Mouse (Mus musculus) embryonic stem cell, embryonic (primary cell): Measurements from ENCODE around the gene Zfyve19.

ENCODE experiments used
- CTCF ChIA-PET, 4 experiments: fragments of 300-600 bp in 2 of 4; fragments of 350-600 bp in 2 of 4; sonication (Branson Sonifier 250); formaldehyde crosslinking; loops; one replicate each; lab custom pipeline; 2022; ENCODE audit warnings: inconsistent platforms in 2 of 4; lab: Charles Lee
- POLR2A ChIA-PET, 4 experiments: fragments of 300-600 bp in 2 of 4; fragments of 350-600 bp in 2 of 4; sonication (Branson Sonifier 250); formaldehyde crosslinking; loops; one replicate each; lab custom pipeline; 2022; ENCODE audit warnings: antibody characterized with exemption in 4 of 4, inconsistent platforms in 1 of 4; lab: Charles Lee

Gene Zfyve19

DNA sequence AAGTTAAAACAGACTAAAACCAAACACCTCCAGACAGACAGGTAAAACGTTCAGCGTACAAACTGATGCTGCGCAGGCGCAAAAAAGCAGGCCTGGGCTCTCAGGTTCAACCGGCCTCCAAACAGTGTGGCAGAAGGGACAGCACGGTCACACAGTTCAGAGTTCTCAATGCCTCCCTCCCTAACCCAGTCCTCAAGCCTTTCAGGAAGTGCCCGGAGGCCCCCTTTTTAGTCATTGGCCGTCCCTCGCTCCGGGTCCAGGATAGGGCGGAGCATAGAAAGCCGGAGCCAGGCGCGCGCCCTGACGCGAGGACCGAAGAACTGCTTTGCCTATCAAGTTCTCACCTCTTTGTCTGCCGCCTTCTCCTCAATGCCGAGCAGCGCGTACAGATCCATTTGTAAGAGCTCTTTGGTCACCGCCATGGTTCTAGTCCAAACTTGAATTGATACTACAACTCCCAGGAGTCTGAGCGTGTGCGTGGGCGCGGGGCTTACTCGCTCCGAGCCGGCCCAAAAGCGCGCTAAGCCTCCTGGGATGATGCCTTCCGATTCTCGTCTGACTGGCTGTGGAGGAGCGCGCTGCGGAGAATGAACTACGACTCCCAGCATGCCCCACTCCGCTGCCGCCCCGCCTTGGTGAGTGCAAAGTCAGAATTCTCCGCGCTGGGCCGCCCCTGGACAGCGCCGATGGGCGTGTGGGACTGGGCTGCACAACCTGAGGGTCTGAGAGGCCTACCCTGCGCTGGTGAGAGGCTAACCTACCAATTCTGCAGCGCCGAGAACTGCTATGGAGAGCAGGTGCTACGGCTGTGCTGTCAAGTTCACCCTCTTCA, at the start of gene Zfyve19, which contains the start of gene Dnajc17:
Gene Zfyve19 (plus strand): TSS at position 274 of the 832 bp plus-strand sequence.
Gene Dnajc17 (minus strand): TSS at position 452 of the 832 bp plus-strand sequence.
- ChIA-PET POLR2A (interaction anchor here in 2 of 4 experiments (0.6 to 1.6 kb wide), 5 partner anchors 40 to 280 kb away, joined by 3 to 5 read pairs (median 3); partner anchors contain the start of genes Ccdc32 (in 1 of the 2) and Rhov (in 1 of the 2)), CTCF (no interaction called here)

DNA sequence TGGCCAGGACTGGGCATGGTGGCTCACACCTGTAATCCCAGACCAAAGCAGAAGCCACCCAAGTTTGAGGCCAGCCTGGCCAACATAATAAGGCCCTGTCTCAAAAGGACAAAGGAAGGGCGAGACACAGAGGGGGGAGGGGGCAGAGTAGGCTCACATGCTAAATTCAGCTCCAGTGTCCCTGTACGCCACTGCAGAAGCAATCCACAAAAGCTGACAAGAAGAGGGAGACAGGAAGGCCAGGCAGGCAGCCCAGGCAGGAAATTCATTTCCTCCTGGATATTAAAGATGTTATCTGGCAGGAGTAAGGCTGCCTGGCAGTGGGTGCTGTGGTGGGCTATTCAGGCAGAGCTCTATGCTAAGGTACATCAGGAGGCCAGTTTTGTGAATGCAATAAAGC, 47.2 kb upstream of the Zfyve19 start:
- ChIA-PET CTCF (interaction anchor here in 2 of 4 experiments (0.6 to 1.0 kb wide), 2 partner anchors 150 to 177 kb away, joined by 3 to 5 read pairs; no protein-coding TSS in a partner anchor), POLR2A (interaction anchor here (0.5 to 1.2 kb wide), 10 partner anchors 11 to 1400 kb away, joined by 3 to 12 read pairs (median 4); partner anchors contain the start of genes Ino80 (in 1 of the 4) and Vps18 (in 1 of the 4))

DNA sequence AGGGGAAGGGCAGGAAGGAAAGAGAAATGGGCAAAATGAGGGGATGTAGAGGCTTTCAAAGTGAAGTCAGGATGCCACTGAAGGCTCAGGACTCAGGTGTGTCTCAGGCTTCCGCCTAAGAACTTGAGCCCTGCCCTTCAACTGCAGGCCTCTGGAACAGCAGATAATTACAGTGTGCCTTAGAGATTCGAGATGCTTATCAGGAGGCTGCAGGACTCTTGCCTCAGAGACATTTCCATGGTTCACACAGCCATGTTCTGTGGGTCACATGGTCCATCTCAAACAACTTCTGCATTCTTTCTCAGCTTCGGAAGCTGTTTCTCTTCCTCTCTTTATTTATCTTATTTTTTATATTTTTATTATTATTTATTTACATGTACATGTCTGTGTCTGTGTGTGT, 45.3 kb upstream of the Zfyve19 start:
- ChIA-PET CTCF (no interaction called here), POLR2A (interaction anchor here in 1 of 4 experiments (0.6 to 1.1 kb wide), 2 partner anchors 21 to 114 kb away, joined by 5 to 8 read pairs; no protein-coding TSS in a partner anchor)

DNA sequence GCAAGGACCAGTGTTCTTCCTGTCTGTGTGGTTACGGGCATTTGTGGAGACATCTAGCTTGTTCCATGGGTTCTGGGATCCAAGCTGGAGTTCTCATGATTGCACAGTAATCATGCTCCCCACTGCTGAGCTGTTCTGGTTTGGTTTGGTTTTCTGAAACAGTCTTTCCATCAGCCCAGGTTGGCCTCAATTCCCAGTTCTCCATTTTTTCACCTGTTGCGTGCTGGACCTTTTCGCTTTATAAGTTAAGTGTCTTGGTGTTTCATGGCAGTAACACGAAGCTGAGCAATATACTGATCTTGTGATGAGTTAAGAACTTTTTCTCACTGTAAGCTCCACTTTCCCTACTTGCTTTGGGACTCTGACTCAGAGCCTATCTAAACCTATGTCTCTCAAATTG, 44.4 kb upstream of the Zfyve19 start:
- CTCF ChIA-PET = interaction anchor here in 2 of 4 experiments (0.7 kb wide), 2 partner anchors 26 to 39 kb away, joined by 3 read pairs; no protein-coding TSS in a partner anchor
- POLR2A ChIA-PET = interaction anchor here in 2 of 4 experiments (0.6 to 1.3 kb wide), 7 partner anchors 15 to 127 kb away, joined by 3 to 8 read pairs (median 3); no protein-coding TSS in a partner anchor

DNA sequence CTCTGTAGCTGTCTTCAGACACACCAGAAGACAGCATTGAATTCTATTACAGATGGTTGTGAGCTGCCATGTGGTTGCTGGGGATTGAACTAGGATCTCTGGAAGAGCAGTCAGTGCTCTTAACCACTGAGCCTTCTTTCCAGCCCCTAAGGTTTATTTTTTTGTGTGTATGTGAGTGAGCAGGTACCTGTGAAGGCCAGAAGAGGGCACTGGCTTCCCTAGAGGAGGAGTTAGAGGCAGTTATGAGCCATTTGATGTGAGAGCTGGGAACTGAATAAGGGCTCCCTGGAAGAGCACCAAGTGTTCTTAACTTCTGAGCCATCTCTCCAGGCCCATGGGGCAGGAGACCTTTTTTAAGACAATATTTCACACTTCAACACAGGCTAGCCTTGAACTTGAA, 43.0 kb upstream of the Zfyve19 start:
- CTCF ChIA-PET = interaction anchor here in 2 of 4 experiments (0.6 to 3.2 kb wide), 6 partner anchors 8 to 283 kb away, joined by 3 to 10 read pairs (median 3); partner anchors contain the start of gene Rmdn3 (in 1 of the 2)
- POLR2A ChIA-PET = interaction anchor here in 3 of 4 experiments (0.6 to 2.0 kb wide), 8 partner anchors 8 to 312 kb away, joined by 3 to 12 read pairs (median 4); partner anchors contain the start of genes Ino80 (in 1 of the 3) and Rmdn3 (in 1 of the 3)

DNA sequence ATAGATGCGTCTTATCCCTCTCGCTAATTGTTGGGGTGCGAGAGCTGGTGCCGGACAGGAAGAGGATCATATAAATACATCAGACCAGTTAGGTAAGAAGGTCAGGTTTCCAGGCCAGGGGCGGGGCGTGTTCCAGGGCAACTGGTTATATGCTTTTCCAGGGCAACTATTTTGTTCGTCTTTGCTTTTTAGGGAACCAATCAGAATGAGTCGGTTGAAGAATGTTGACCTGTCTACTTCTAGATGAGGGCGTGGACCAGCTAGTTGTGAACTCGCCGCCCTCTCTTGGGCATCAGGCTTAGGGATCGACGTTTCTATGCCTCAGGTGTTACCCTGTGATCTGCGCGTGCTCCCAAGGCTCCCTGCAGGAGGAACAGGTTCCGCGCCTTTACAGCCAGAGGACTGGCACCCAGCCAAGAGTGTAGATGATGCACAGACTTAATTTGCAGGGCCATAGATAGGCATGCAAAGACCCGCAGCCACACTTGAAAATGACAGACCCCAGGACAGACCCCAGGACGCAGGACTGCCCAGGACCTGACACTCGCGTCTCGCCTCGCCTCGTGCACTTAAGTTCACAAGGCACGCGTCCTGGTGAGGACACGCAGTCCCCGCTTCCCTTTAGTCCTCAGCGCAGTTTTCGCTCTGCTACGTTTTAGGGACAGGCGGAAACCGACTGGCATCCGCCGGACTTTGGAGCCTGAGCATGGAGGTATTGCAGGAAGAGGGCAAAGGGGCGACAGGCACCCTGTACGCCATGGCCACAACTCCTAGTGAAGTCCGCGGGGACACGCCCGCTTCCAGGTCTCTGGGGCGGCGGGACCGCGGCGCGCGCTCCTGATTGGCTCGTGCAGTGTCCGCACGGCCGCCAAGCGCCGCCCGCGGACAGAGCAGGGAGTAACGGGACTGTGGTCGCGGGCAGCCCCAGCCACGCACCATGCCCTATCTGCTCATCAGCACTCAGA, 41.2 kb upstream of the Zfyve19 start, which contains the start of gene Gchfr:
Gene Gchfr (plus strand): TSS at position 873 of the 965 bp plus-strand sequence.
- ChIA-PET POLR2A (interaction anchor here in 3 of 4 experiments (0.6 to 2.0 kb wide), 19 partner anchors 8 to 311 kb away, joined by 3 to 12 read pairs (median 4); partner anchors contain the start of genes Ino80 (in 1 of the 3) and Vps18 (in 1 of the 3)), CTCF (interaction anchor here in 3 of 4 experiments (0.6 to 3.2 kb wide), 11 partner anchors 10 to 379 kb away, joined by 3 to 12 read pairs (median 3); partner anchors contain the start of genes Rmdn3 (in 1 of the 3) and Vps18 (in 1 of the 3))

DNA sequence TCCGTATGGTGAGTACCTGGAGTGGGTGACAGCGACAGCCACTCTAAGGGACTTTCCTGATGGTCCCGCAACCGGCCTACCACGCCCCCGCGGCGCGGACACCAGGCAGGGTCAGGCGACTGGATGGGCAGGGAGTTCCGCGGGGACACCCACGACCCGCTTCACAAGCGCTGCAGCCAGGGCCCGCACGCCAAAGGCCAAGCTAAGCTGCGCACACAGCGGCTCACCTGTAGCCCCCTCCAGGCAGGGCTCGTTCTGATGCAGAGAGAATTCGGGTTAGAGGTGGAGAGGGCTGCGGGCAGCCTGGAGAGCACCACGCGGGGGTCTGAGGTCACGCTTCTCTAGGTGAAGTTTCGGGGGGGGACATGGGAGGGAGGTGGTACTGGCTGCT, 40.6 kb upstream of the Zfyve19 start:
- CTCF ChIA-PET = interaction anchor here (0.6 to 3.2 kb wide), 6 partner anchors 21 to 67 kb away, joined by 3 to 12 read pairs (median 7); no protein-coding TSS in a partner anchor
- POLR2A ChIA-PET = interaction anchor here in 3 of 4 experiments (0.6 to 1.0 kb wide), 5 partner anchors 21 to 264 kb away, joined by 3 to 5 read pairs (median 4); partner anchors contain the start of genes Dnajc17 (in 1 of the 3) and Zfyve19 (in 1 of the 3)

DNA sequence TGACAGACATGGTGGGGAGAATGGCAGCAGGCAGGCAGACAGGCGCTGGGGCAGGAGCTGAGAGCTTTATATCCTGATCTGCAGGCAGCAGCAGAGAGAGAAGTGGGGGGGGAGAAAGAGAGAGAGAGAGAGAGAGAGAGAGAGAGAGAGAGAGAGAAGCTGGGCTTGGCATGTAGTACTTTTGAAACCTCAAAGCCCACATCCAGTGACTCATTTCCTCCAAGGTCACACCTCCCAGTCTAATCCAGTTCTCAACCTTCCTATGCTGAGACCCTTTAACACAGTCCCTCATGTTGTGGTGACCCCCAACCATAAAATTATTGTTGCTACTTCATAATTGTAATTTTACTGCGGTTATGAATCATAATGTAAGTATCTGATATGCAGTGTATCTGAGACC, 38.1 kb upstream of the Zfyve19 start:
- POLR2A ChIA-PET = no interaction called here
- CTCF ChIA-PET = interaction anchor here in 1 of 4 experiments (1.0 kb wide), 1 partner anchor 119 kb away, joined by 3 read pairs; no protein-coding TSS in a partner anchor

DNA sequence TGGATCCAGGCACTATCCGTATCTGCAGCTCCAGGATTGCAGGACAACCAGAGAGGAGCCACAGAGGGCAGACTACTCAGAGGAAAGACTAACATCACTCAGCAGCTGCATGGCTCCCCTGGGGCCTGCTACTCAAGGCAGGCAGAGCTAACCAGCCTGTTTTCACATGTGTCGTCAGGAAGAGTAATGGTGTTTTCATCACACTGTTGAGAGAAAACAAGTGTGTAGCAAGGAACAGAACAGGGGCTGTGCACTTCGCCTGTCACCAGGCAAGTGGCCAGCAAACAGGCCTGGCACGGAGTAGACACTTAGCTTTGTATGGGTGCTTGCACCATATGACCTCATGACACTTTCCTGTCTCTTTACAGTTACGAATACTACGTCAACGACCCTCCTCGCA, 36.8 kb upstream of the Zfyve19 start:
- CTCF ChIA-PET = interaction anchor here in 2 of 4 experiments (0.6 to 2.5 kb wide), 3 partner anchors 18 to 685 kb away, joined by 3 to 8 read pairs (median 3); no protein-coding TSS in a partner anchor

DNA sequence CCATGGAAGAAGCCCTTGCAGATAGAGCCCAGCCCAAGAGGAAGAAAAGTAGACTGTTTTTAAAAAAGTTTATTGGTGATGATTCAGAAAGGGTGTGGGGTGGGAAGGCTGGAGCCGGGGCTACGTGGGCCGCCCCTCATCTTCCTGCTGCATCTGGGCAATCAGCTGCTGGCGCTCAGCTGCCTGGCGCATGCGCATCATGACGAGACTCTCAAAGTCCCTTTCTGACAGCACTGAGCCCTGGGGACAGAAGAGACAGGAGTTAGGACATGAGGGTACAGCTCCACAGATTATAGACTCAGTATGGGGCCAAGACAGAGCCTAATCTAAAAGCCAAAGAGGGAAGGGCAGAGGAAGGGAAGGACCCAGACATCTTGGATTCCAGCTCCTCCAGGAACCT, 36.0 kb upstream of the Zfyve19 start:
- ChIA-PET CTCF (interaction anchor here in 3 of 4 experiments (0.5 to 2.5 kb wide), 4 partner anchors 11 to 686 kb away, joined by 3 to 8 read pairs (median 4); no protein-coding TSS in a partner anchor), POLR2A (interaction anchor here in 3 of 4 experiments (0.5 to 2.1 kb wide), 11 partner anchors 9 to 183 kb away, joined by 3 to 8 read pairs (median 4); no protein-coding TSS in a partner anchor)

More for the DNA sequence above, 36.8 kb upstream of the Zfyve19 start:
- POLR2A ChIA-PET = interaction anchor here in 2 of 4 experiments (0.5 to 2.1 kb wide), 8 partner anchors 10 to 184 kb away, joined by 3 to 7 read pairs (median 3); no protein-coding TSS in a partner anchor

DNA sequence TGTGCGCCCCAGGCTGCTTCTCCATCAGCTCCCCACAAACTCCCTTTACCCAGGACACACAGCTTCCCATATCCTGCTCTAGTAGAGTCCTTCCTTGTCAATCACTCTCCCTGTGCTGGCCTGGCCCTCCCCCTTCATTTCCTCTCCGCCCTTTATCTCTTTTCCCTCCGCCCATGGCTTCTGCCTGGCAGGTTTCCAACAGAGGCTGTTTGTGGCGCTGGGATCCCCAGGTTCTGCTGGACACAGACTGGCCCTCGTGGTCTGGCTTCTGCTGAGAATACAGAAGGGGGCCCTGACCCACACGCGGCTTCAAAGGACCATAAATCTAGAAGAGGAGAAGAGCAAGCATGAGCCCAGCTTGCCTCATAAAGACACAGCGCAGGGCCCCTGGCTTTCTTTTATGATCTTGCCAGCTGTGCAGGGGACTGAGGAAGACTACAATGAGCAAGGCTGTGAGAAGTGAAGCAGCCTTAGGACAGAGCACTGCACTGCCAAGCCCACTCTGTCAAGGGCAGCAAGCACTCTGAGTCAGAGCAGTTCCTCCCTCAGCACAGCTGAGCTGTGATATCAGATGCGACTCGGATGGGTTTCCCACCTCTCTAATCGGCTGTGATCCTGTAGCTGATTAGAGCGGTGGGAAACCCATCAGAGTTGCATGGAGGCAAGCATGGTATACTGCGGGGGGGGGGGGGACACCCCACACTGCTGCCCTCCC, 35.4 kb upstream of the Zfyve19 start:
- CTCF ChIA-PET = interaction anchor here in 2 of 4 experiments (1.1 to 2.5 kb wide), 2 partner anchors 11 to 16 kb away, joined by 3 to 8 read pairs; no protein-coding TSS in a partner anchor

DNA sequence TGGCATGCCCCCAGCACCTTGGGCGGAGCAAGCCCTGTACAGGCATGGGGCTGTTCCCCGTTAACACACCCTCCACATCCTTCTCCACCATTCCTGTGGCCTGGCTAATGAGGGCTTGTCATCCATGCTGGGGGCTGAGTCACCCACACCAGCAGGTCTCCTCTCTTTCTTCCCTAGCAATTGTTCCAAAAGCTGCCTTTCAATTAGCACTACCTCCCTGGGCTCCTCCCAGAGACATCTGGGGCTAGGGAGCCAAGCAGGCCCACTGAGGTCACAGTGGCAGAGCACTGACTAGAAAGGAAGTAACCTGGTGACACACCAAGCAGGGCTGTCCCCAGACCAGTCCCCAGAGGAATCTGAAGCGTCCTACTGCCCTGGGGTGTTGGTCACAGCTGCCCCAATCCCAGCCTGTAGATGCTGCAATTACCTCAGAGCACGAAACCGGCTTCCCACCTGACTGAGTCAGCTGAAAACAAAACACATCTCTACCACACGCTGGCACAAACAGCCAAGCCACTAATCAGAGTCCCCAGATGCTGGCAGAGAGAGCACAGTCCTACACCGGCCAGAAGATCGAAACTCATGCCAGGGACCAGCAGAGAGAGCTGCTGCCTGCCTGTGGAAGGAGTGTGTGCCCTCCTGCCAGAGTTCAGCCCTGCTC, 34.3 kb upstream of the Zfyve19 start, which contains the start of gene Gm14137:
Gene Gm14137 (plus strand): TSS at position 519 of the 661 bp plus-strand sequence.
- CTCF ChIA-PET = interaction anchor here in 1 of 4 experiments (1.7 kb wide), 1 partner anchor 16 kb away, joined by 5 read pairs; no protein-coding TSS in a partner anchor
- POLR2A ChIA-PET = interaction anchor here in 1 of 4 experiments (0.6 kb wide), 1 partner anchor 187 kb away, joined by 4 read pairs; no protein-coding TSS in a partner anchor

More for the DNA sequence above, 35.4 kb upstream of the Zfyve19 start:
- POLR2A ChIA-PET = interaction anchor here in 3 of 4 experiments (0.5 to 2.1 kb wide), 11 partner anchors 8 to 198 kb away, joined by 3 to 8 read pairs (median 4); no protein-coding TSS in a partner anchor

DNA sequence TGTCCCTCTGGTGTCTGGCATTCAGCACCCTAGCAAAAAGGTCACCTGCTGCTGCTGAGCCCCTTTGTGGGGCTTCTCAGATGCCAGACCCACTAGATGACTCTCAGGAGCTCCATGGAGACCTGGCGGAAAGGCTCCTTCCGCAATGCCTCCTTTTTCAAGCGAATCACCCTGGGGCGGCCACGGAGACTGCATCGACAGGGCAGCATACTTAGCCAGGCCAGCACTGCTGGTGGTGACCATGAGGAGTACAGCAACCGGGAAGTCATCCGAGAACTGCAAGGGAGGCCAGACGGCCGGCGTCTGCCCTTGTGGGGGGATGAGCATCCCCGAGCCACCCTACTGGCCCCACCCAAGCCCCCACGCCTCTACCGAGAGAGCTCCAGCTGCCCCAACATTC, 33.6 kb upstream of the Zfyve19 start:
- ChIA-PET POLR2A (interaction anchor here in 2 of 4 experiments (0.6 to 1.0 kb wide), 2 partner anchors 8 to 188 kb away, joined by 3 to 4 read pairs; no protein-coding TSS in a partner anchor), CTCF (interaction anchor here in 1 of 4 experiments (0.6 to 1.7 kb wide), 2 partner anchors 15 to 70 kb away, joined by 3 to 5 read pairs; no protein-coding TSS in a partner anchor)

DNA sequence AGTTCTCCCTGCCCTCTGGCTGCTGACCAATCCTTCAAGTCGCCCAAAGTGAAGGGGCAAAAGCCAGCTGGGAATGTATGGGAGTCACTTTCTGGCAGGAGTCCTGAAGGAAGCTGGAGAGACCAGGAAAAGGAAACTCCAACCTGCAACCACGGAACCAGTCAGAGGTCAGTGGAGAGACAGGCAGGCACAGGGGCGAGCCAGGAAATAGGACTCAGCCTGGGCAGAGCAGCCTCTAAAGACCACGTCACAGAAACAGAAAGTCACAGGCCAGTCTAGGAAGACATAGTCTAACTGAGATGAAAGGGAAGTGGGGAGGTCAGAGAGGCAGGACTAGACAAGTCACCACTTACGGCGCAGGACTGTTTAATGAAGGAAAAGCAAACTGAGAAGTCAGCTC, 32.8 kb upstream of the Zfyve19 start:
- ChIA-PET CTCF (interaction anchor here in 1 of 4 experiments (1.7 kb wide), 1 partner anchor 14 kb away, joined by 5 read pairs; no protein-coding TSS in a partner anchor), POLR2A (interaction anchor here in 1 of 4 experiments (1.0 kb wide), 1 partner anchor 9 kb away, joined by 3 read pairs; no protein-coding TSS in a partner anchor)

DNA sequence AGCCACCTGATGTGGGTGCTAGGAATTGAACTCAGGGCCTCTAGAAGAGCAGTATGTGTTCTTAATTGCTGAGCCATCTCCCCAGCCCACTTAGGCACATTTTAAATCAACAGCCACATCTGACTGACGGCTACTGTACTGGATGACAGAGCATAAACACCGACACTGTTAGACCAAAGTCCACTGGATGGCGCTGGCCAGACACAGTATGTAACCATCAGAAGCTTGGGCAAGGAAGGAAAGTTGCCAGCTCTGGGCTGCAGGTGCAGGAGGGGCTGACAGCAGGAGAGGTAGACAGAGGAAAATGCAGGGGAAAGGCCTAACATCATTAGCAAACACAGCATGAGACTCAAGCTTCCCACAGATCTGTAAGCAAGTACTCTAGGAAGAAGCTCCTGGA, 31.7 kb upstream of the Zfyve19 start:
- ChIA-PET POLR2A (interaction anchor here in 2 of 4 experiments (0.6 to 0.7 kb wide), 2 partner anchors 48 to 63 kb away, joined by 3 to 4 read pairs; no protein-coding TSS in a partner anchor), CTCF (interaction anchor here in 3 of 4 experiments (0.6 to 3.2 kb wide), 5 partner anchors 10 to 147 kb away, joined by 3 to 14 read pairs (median 3); partner anchors contain the start of gene Ccdc32 (in 1 of the 3))
